Mouse (Mus musculus) heart, adult 2 months (tissue): ENCODE data around the gene Prpsap1.

Source experiments
- CTCF ChIP-seq: fragments of 200-600 bp; IDR thresholded peaks from 2 replicates; pipeline ENCODE4 v1.8.1; 2022; ENCODE audit warnings: antibody characterized with exemption, mild to moderate bottlenecking, moderate library complexity
- POLR2A ChIP-seq: fragments of 200-500 bp; IDR thresholded peaks from 2 replicates; pipeline ENCODE4 v1.6.1; 2011; ENCODE audit warnings: mild to moderate bottlenecking, low read depth, low read length, control low read depth; ENCODE audit not compliant: insufficient read depth

- TF ChIP-seq CTCF (no peak), POLR2A (no peak)
Observed at GRCm38 (mm10) chr11:116432127-116432526, 61.9 kb downstream of the Prpsap1 start.
